Mouse (Mus musculus): ENCODE measurements at regions not wholly inside any gene's neighbourhood (a gene's known extent, or its start where the extent isn't known, plus 50 kb on each side); places are given as distances from the start of the nearest gene placed in this dataset.

- peak; percentile 6 for DNase-seq (ENCODE audit: low spot score)
Observed at GRCm38 (mm10) chr11:57432299-57432698, 86.1 kb downstream of the Fam114a2 start.

- no peak for DNase-seq (ENCODE audit: low spot score)
Observed at GRCm38 (mm10) chr11:57431886-57432285, 86.5 kb downstream of the Fam114a2 start.

GRCm38 (mm10) chr11:57426046-57426805 is 92.2 kb downstream of the Fam114a2 start:
- peak; percentile 6 for DNase-seq (ENCODE audit: low spot score)

- no peak for DNase-seq (ENCODE audit: low spot score)
Observed at GRCm38 (mm10) chr11:57419416-57419815, 99.0 kb downstream of the Fam114a2 start.

- no peak for DNase-seq (ENCODE audit: low spot score)
Observed at GRCm38 (mm10) chr11:57416011-57416410, 102.4 kb downstream of the Fam114a2 start.

GRCm38 (mm10) chr11:57415167-57415566 is 103.2 kb downstream of the Fam114a2 start:
- no peak for DNase-seq (ENCODE audit: low spot score)

- no peak for DNase-seq (ENCODE audit: low spot score)
Observed at GRCm38 (mm10) chr11:57414697-57415096, 103.7 kb downstream of the Fam114a2 start.

- no peak for DNase-seq (ENCODE audit: low spot score)
Observed at GRCm38 (mm10) chr11:57413271-57413670, 105.1 kb downstream of the Fam114a2 start.

GRCm38 (mm10) chr11:57412766-57413165 is 105.7 kb downstream of the Fam114a2 start:
- DNase-seq (ENCODE audit: low spot score): no peak

GRCm38 (mm10) chr11:57404172-57404571 is 114.2 kb downstream of the Fam114a2 start:
- peak; percentile 48 for DNase-seq (ENCODE audit: low spot score)

GRCm38 (mm10) chr11:57401610-57402009 is 116.8 kb downstream of the Fam114a2 start:
- no peak for DNase-seq (ENCODE audit: low spot score)

GRCm38 (mm10) chr11:57399366-57399765 is 119.1 kb downstream of the Fam114a2 start:
- DNase-seq (ENCODE audit: low spot score): no peak

- DNase-seq (ENCODE audit: low spot score): no peak
Observed at GRCm38 (mm10) chr11:57396429-57396828, 122.0 kb downstream of the Fam114a2 start.

- no peak for DNase-seq (ENCODE audit: low spot score)
Observed at GRCm38 (mm10) chr11:57390826-57391225, 127.6 kb downstream of the Fam114a2 start.

Data from lung, postnatal 25 days (tissue).